ENCODE assay signal across 8 mouse cellular contexts in the genomic region with DNA sequence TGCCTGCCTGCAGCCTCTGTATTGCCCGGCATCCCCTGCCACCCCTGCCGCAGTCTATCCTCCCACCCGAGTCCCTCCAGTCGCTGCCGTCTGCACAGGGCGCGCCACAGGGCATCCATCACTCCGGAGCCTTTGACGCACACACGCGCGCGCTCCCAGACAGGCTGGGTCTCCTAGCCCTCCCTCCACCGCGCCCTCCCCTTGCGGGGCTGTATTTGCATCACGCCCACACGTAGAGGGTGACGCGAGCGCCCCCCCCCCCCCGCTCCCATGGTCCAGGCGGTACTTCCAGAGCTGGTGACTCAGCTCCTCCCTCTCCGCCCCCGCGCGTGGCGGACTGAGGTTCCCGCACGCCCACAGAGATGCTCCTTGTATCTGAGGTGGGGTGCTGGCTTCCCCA. TPM values are rescaled to one million over a fixed set of nuclear protein-coding genes. Genes with fewer than 3 reads are reported as not detected.
DNase-seq lines count a peak whose midpoint lies in the region; ATAC-seq lines count a peak whose summit lies in the region.

No protein-coding gene starts in this region.

- H3K9me3 ChIP-seq in lung, embryonic 16.5 days (ENCODE audit: control insufficient read depth, low read length) = no peaks in the 10 kb centered on the region
- no peaks in the 10 kb centered on the region for H3K9me3 ChIP-seq in forebrain, embryonic 16.5 days (ENCODE audit: control insufficient read depth, low read length)
- H3K9me3 ChIP-seq in midbrain, embryonic 14.5 days (ENCODE audit: control insufficient read depth, low read length) = no peaks in the 10 kb centered on the region

- H3K4me2 ChIP-seq in lung, embryonic 16.5 days (ENCODE audit: low read depth, low read length) = peak overlapping the region; percentile 83
- H3K4me2 ChIP-seq in forebrain, embryonic 16.5 days (ENCODE audit: low read length) = peak overlapping the region; percentile 68
- peak overlapping the region; percentile 85 for H3K4me2 ChIP-seq in midbrain, embryonic 14.5 days (ENCODE audit: low read length)

- H3K4me3 ChIP-seq in lung, embryonic 16.5 days (ENCODE audit: low read length) = peak overlapping the region; percentile 42
- H3K4me3 ChIP-seq in forebrain, embryonic 16.5 days (replicated peaks; ENCODE audit: low read length) = peak overlapping the region; percentile 59
- peak overlapping the region; percentile 50 for H3K4me3 ChIP-seq in midbrain, embryonic 14.5 days (replicated peaks; ENCODE audit: low read depth, low read length)

- H3K27ac ChIP-seq in lung, embryonic 16.5 days (ENCODE audit: low read length) = no peak overlapping the region
- no peak overlapping the region for H3K27ac ChIP-seq in forebrain, embryonic 16.5 days (ENCODE audit: low read length)
- no peak overlapping the region for H3K27ac ChIP-seq in midbrain, embryonic 14.5 days (replicated peaks; ENCODE audit: low read depth, low read length)

- H3K36me3 ChIP-seq in lung, embryonic 16.5 days (ENCODE audit: control insufficient read depth, insufficient read depth, low read length) = no peaks in the 10 kb centered on the region
- no peaks in the 10 kb centered on the region for H3K36me3 ChIP-seq in forebrain, embryonic 16.5 days (ENCODE audit: control insufficient read depth, insufficient read depth)
- no peaks in the 10 kb centered on the region for H3K36me3 ChIP-seq in midbrain, embryonic 14.5 days (ENCODE audit: control insufficient read depth, insufficient read depth, low read length)

- H3K9ac ChIP-seq in lung, embryonic 16.5 days (ENCODE audit: low read length) = no peak overlapping the region
- H3K9ac ChIP-seq in forebrain, embryonic 16.5 days (replicated peaks; ENCODE audit: low read depth, low read length) = peak overlapping the region; percentile 57
- peak overlapping the region; percentile 53 for H3K9ac ChIP-seq in midbrain, embryonic 14.5 days (replicated peaks; ENCODE audit: low read length)

- DNase-seq in lung, postnatal 25 days (ENCODE audit: low spot score) = no peak
- DNase-seq in cerebellum, adult 8-10 months = peak; percentile 13
- peak; percentile 10 to 27 for DNase-seq in layer of hippocampus, postnatal 25 days (ENCODE audit: extremely low spot score in 1 of 2, low spot score in 1 of 2)
- DNase-seq in midbrain, embryonic 14.5 days = peak; percentile 85
- peak; percentile 42 for DNase-seq in testis, postnatal 10 days (ENCODE audit: low spot score)
- no peak for DNase-seq in gastrocnemius, adult 8-10 months (ENCODE audit: low spot score in 2 of 2)

- peak; percentile 69 for ATAC-seq in lung, embryonic 16.5 days (ENCODE audit: low read depth)
- peak; percentile 86 for ATAC-seq in forebrain, embryonic 16.5 days
- ATAC-seq in midbrain, embryonic 14.5 days (ENCODE audit: low FRiP score, low TSS enrichment) = peak; percentile 64

- peaks cover 58% of the 10 kb centered on the region for H3K27me3 ChIP-seq in lung, embryonic 16.5 days (ENCODE audit: control insufficient read depth, insufficient read depth, low read depth, low read length)
- peaks cover 24% of the 10 kb centered on the region for H3K27me3 ChIP-seq in forebrain, embryonic 16.5 days (replicated peaks; ENCODE audit: control insufficient read depth, insufficient read depth, low read length)
- H3K27me3 ChIP-seq in midbrain, embryonic 14.5 days (ENCODE audit: control insufficient read depth, insufficient read depth, low read length) = peaks cover 46% of the 10 kb centered on the region

- 2% methylated on average over 28 of the region's 30 CpGs for WGBS in lung, embryonic 16.5 days
- WGBS in forebrain, embryonic 16.5 days = under 1% methylated on average over 23 of the region's 30 CpGs
- 1% methylated on average over 23 of the region's 30 CpGs for WGBS in midbrain, embryonic 14.5 days

- H3K4me1 ChIP-seq in lung, embryonic 16.5 days (replicated peaks; ENCODE audit: control insufficient read depth, insufficient read depth, low read length) = peaks cover 14% of the 10 kb centered on the region
- H3K4me1 ChIP-seq in forebrain, embryonic 16.5 days (replicated peaks; ENCODE audit: control insufficient read depth, insufficient read depth, low read length) = peaks cover 23% of the 10 kb centered on the region
- 0 out of 2 replicates have a peak, but pooled peaks cover 10% of the 10 kb centered on the region for H3K4me1 ChIP-seq in midbrain, embryonic 14.5 days (ENCODE audit: control insufficient read depth, insufficient read depth, low read length)

RNA-seq across cellular contexts. Expression of gene Sv2c, which starts 1.3 kb away (rescaled TPM):
- 0.77 and 1.2 TPM in 2 replicates for polyA plus RNA-seq in lung, embryonic 16.5 days (2015; fragmentation: Nextera tagmentation; extraction: Ambion mirVana)
- 2.8 and 4.8 TPM in 2 replicates for polyA plus RNA-seq in forebrain, embryonic 16.5 days (2015; fragmentation: Nextera tagmentation; extraction: Ambion mirVana)
- 10 to 100 TPM; 13.0 to 14.2 TPM for total RNA-seq in layer of hippocampus, postnatal 25 days (2021)
- polyA plus RNA-seq in midbrain, embryonic 14.5 days (2014; fragmentation: Nextera tagmentation; extraction: Ambion mirVana) = 7.6 and 9.2 TPM in 2 replicates
- total RNA-seq in gastrocnemius, adult 8-10 months (2022) = under 1 TPM in 3 of 4 experiments, not detected in 1; 0.09 to 0.12 (median 0.11) TPM

RNA-seq across cellular contexts. Expression of gene Gm17190, which starts 49.2 kb away (rescaled TPM):
- not detected in 2 replicates for polyA plus RNA-seq in lung, embryonic 16.5 days (2015; fragmentation: Nextera tagmentation; extraction: Ambion mirVana)
- 0.20 TPM in 1 of 2 replicates, not detected in the other for polyA plus RNA-seq in forebrain, embryonic 16.5 days (2015; fragmentation: Nextera tagmentation; extraction: Ambion mirVana)
- not detected for total RNA-seq in layer of hippocampus, postnatal 25 days (2021)
- polyA plus RNA-seq in midbrain, embryonic 14.5 days (2014; fragmentation: Nextera tagmentation; extraction: Ambion mirVana) = not detected in 2 replicates
- not detected for total RNA-seq in gastrocnemius, adult 8-10 months (2022)

RNA-seq across cellular contexts. Expression of gene Gm20075, which starts 49.9 kb away (rescaled TPM):
- 16.0 and 20.9 TPM in 2 replicates for polyA plus RNA-seq in lung, embryonic 16.5 days (2015; fragmentation: Nextera tagmentation; extraction: Ambion mirVana)
- 27.9 and 34.7 TPM in 2 replicates for polyA plus RNA-seq in forebrain, embryonic 16.5 days (2015; fragmentation: Nextera tagmentation; extraction: Ambion mirVana)
- 10 to 100 TPM; 25.6 to 26.2 TPM for total RNA-seq in layer of hippocampus, postnatal 25 days (2021)
- polyA plus RNA-seq in midbrain, embryonic 14.5 days (2014; fragmentation: Nextera tagmentation; extraction: Ambion mirVana) = 27.2 and 30.6 TPM in 2 replicates
- 10 to 100 TPM in 2 of 4 experiments, 1 to 10 TPM in 2; 8.1 to 11.7 (median 9.9) TPM for total RNA-seq in gastrocnemius, adult 8-10 months (2022)

Comparison
In these comparisons a context has a peak if more than half of its experiments do, and no peak if none do; other contexts are left out.
1. DNase-seq: peak in cerebellum, adult 8-10 months (single experiment), layer of hippocampus, postnatal 25 days (2 of 2), midbrain, embryonic 14.5 days (single experiment) and testis, postnatal 10 days (single experiment); none in lung, postnatal 25 days (single experiment) and gastrocnemius, adult 8-10 months (0 of 2).
2. Peak in every context shown above with its lines, with median percentiles within 50 percentile points of each other: ATAC-seq, H3K4me2 ChIP-seq and H3K4me3 ChIP-seq.